Mouse (Mus musculus) heart, embryonic 13.5 days (tissue): Measurements from ENCODE around the gene Kcnc2. TPM values are rescaled to one million over a fixed set of nuclear protein-coding genes. Genes with fewer than 3 reads are reported as not detected.
A peak's percentile ranks its signal among the peaks of the same experiment; 100 is the strongest.

Experiments used
- ATAC-seq: fragments of 200-750 bp; cut with Nextera tagmentation; 2 replicates; pipeline ENCODE4 v1.8.0; 2017; ENCODE audit warnings: moderate TSS enrichment; ENCODE audit not compliant: insufficient number of reproducible peaks, low FRiP score, low TSS enrichment; ENCODE audit errors: extremely low read depth
- H3K27ac ChIP-seq: fragments of 300-500 bp; sonication (generic); replicated peaks from 2 replicates; pipeline ENCODE4 v1.5.1; 2015; ENCODE audit warnings: moderate library complexity, mild to moderate bottlenecking, inconsistent platforms
- H3K27me3 ChIP-seq: fragments of 300-500 bp; sonication (generic); replicated peaks from 2 replicates; pipeline ENCODE4 v1.6.1; 2015; ENCODE audit warnings: mild to moderate bottlenecking, inconsistent platforms
- H3K36me3 ChIP-seq: fragments of 300-500 bp; sonication (generic); 2 replicates; pipeline ENCODE4 v1.6.1; 2015; ENCODE audit warnings: mild to moderate bottlenecking, inconsistent platforms
- H3K4me1 ChIP-seq: fragments of 300-500 bp; sonication (generic); 2 replicates; pipeline ENCODE4 v1.6.1; 2015; ENCODE audit warnings: inconsistent platforms
- H3K4me2 ChIP-seq: fragments of 300-500 bp; sonication (generic); 2 replicates; pipeline ENCODE4 v1.6.1; 2015; ENCODE audit warnings: inconsistent platforms, mild to moderate bottlenecking, moderate library complexity
- H3K4me3 ChIP-seq: fragments of 300-500 bp; sonication (generic); 2 replicates; pipeline ENCODE4 v1.5.1; 2015; ENCODE audit warnings: moderate library complexity, mild to moderate bottlenecking, inconsistent platforms
- H3K9ac ChIP-seq: fragments of 300-500 bp; sonication (generic); 2 replicates; pipeline ENCODE4 v1.6.1; 2015; ENCODE audit warnings: inconsistent platforms, mild to moderate bottlenecking, moderate library complexity
- H3K9me3 ChIP-seq: fragments of 300-500 bp; sonication (generic); 2 replicates; pipeline ENCODE4 v1.6.1; 2016; ENCODE audit warnings: inconsistent platforms
- WGBS: fragments of 180-500 bp; shearing (Covaris S2); methylation state at CpG from one replicate; pipeline ENCODE4 v1.1.7; 2015; ENCODE audit warnings: mixed read lengths; 5-methylcytosine and 5-hydroxymethylcytosine counted together
- polyA plus RNA-seq: library from polyadenylated mRNA; unstranded; fragments of >200 nt; fragmentation: Nextera tagmentation; extraction: Ambion mirVana; gene quantifications from 2 replicates; pipeline ENCODE4 v1.2.1, GENCODE M21; 2015

Kcnc2 gene
- polyA plus RNA-seq, 1 experiment from 2014 or later: 1.1 TPM

GRCm38 (mm10) chr10:112277996-112278395 is 7.1 kb downstream of the Kcnc2 start:
- peaks cover 8% of the 10 kb centered on the region for H3K27me3 ChIP-seq
- WGBS: 84% methylated on average over 3 of the region's 3 CpGs
- H3K36me3 ChIP-seq: no peaks in the 10 kb centered on the region
- no peak overlapping the region for H3K4me3 ChIP-seq
- no peak overlapping the region for H3K4me2 ChIP-seq
- no peak overlapping the region for H3K27ac ChIP-seq
- H3K9me3 ChIP-seq: no peaks in the 10 kb centered on the region
- ATAC-seq: no peak
- H3K9ac ChIP-seq: no peak overlapping the region
- no peaks in the 10 kb centered on the region for H3K4me1 ChIP-seq

GRCm38 (mm10) chr10:112315136-112315535 is 44.2 kb downstream of the Kcnc2 start:
- no peaks in the 10 kb centered on the region for H3K27me3 ChIP-seq
- no peaks in the 10 kb centered on the region for H3K4me1 ChIP-seq
- no peaks in the 10 kb centered on the region for H3K9me3 ChIP-seq
- H3K27ac ChIP-seq: no peak overlapping the region
- H3K36me3 ChIP-seq: no peaks in the 10 kb centered on the region
- ATAC-seq: no peak
- H3K9ac ChIP-seq: no peak overlapping the region
- H3K4me2 ChIP-seq: peak overlapping the region; percentile 43
- WGBS: 35% methylated on average over 11 of the region's 11 CpGs
- no peak overlapping the region for H3K4me3 ChIP-seq

GRCm38 (mm10) chr10:112317783-112318182 is 46.9 kb downstream of the Kcnc2 start:
- no peak overlapping the region for H3K4me2 ChIP-seq
- no peaks in the 10 kb centered on the region for H3K4me1 ChIP-seq
- WGBS: 74% methylated on average over 1 of the region's 1 CpGs
- H3K9ac ChIP-seq: no peak overlapping the region
- H3K27me3 ChIP-seq: no peaks in the 10 kb centered on the region
- no peaks in the 10 kb centered on the region for H3K9me3 ChIP-seq
- no peak overlapping the region for H3K27ac ChIP-seq
- H3K36me3 ChIP-seq: no peaks in the 10 kb centered on the region
- no peak overlapping the region for H3K4me3 ChIP-seq
- ATAC-seq: no peak

DNA sequence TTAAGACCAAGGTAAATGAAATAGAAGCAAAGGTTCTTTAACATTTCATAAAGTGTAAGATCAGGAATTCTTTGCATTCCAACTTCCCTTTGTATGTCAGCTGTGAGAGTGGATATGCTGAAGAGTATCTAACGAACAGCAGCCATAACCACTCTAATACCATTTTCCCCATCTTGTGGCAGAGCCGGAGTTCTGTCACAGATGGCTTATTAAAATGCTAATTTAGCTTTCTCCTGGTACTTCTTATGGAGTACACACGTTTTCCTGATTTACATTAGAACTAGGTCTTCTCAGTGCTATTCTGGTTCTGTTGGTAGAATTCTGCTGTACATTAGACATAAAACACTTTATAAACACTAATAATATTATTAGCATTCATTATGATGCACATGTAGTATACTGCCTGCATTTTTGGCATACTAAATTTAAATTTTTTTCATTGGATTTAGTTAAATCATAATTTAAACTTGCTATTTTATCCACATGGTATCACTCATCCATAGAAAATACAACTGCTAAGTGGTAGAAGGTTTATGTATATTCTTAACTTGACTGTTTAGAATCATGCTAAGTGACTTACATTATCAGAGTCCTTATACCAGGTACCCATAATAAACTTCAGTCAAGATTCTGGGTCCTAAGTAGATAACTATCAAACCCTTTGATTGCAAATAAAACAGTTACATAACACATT is 86.9 kb downstream of the Kcnc2 start:
- no peaks in the 10 kb centered on the region for H3K27me3 ChIP-seq
- 66% methylated on average over 3 of the region's 3 CpGs for WGBS
- 0 out of 2 replicates have a peak, but pooled peaks cover 2% of the 10 kb centered on the region for H3K4me1 ChIP-seq
- no peak overlapping the region for H3K4me3 ChIP-seq
- no peak overlapping the region for H3K4me2 ChIP-seq
- H3K27ac ChIP-seq: no peak overlapping the region
- ATAC-seq: no peak
- H3K9me3 ChIP-seq: no peaks in the 10 kb centered on the region
- H3K9ac ChIP-seq: no peak overlapping the region
- H3K36me3 ChIP-seq: no peaks in the 10 kb centered on the region

DNA sequence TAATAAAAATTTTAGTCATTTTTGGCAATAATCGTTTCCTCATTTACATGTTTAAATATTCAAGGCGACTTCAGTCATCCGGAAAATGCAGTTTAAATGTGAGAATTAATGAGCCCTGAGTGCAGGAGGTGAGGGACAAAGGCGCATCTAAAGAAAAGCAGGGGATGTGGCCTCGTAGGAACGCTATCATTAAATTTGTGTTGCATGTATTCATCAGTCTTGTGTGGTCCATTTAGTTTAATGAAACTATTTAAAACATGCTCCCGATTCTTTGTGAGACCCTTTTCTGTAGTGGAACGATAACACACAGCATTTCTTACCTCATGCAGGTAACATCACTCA is 87.4 kb downstream of the Kcnc2 start:
- no peaks in the 10 kb centered on the region for H3K36me3 ChIP-seq
- WGBS: 79% methylated on average over 8 of the region's 8 CpGs
- no peaks in the 10 kb centered on the region for H3K27me3 ChIP-seq
- H3K4me2 ChIP-seq: no peak overlapping the region
- no peaks in the 10 kb centered on the region for H3K9me3 ChIP-seq
- H3K4me1 ChIP-seq: 0 out of 2 replicates have a peak, but pooled peaks cover 2% of the 10 kb centered on the region
- no peak overlapping the region for H3K27ac ChIP-seq
- H3K4me3 ChIP-seq: no peak overlapping the region
- no peak for ATAC-seq
- no peak overlapping the region for H3K9ac ChIP-seq

GRCm38 (mm10) chr10:112360704-112361103 is 89.8 kb downstream of the Kcnc2 start:
- no peak for ATAC-seq

GRCm38 (mm10) chr10:112368369-112368768 is 97.4 kb downstream of the Kcnc2 start:
- Histone ChIP-seq H3K27me3 (no peaks in the 10 kb centered on the region), H3K9ac (no peak overlapping the region), H3K4me3 (no peak overlapping the region), H3K36me3 (no peaks in the 10 kb centered on the region), H3K4me2 (no peak overlapping the region), H3K9me3 (no peaks in the 10 kb centered on the region), H3K27ac (no peak overlapping the region), H3K4me1 (no peaks in the 10 kb centered on the region)
- ATAC-seq: no peak
- WGBS: 53% methylated on average over 3 of the region's 3 CpGs

More at GRCm38 (mm10) chr10:112360704-112361103, 89.8 kb downstream of the Kcnc2 start:
- Histone ChIP-seq H3K36me3 (no peaks in the 10 kb centered on the region), H3K4me1 (0 out of 2 replicates have a peak, but pooled peaks cover 2% of the 10 kb centered on the region), H3K9me3 (no peaks in the 10 kb centered on the region), H3K27ac (no peak overlapping the region), H3K9ac (no peak overlapping the region), H3K4me3 (no peak overlapping the region), H3K27me3 (no peaks in the 10 kb centered on the region), H3K4me2 (no peak overlapping the region)
- 58% methylated on average over 5 of the region's 5 CpGs for WGBS

DNA sequence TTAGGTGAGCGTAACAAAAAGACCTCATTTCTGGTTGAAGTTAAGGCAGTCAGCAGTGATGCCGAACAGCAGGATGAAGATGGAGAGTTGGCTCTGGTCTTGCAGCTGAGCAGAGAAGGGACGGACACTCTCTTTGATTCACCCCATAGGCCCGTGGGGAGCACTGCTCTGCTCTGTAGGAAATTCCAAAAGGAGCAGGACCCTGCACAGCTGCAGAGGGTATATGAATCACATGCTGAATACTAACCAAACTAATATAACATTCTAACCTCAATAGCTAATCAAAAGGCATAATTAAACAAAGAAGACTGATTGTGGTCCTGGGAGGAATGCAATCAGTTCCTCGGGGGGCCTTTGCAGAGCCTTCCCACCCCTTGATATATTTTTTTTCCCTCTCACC is 106.2 kb downstream of the Kcnc2 start:
- Histone ChIP-seq H3K27me3 (no peaks in the 10 kb centered on the region), H3K9me3 (no peaks in the 10 kb centered on the region), H3K36me3 (no peaks in the 10 kb centered on the region), H3K9ac (no peak overlapping the region), H3K4me1 (no peaks in the 10 kb centered on the region), H3K4me2 (no peak overlapping the region), H3K4me3 (no peak overlapping the region), H3K27ac (no peak overlapping the region)
- ATAC-seq: no peak
- WGBS: 70% methylated on average over 5 of the region's 5 CpGs

DNA sequence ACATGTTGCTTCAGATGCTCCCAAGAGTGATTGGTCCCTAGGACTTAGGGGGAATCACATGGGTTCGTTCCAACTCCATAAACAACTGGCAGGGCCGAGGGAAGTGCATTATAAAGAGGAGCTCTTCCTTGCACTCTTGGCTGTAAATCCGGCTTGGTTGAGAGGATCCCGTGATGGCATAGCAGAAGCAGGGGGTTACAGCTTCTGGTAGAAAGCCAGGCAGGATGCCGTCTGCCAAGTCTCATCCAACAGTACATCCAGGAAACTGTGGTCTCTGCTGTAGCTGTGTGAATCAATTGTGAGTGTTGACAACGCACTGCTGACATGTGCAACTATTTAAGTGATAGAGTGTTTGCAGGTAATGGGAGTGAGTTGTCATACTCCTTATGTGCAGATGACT is 107.5 kb downstream of the Kcnc2 start:
- Histone ChIP-seq H3K27ac (no peak overlapping the region), H3K4me3 (no peak overlapping the region), H3K27me3 (no peaks in the 10 kb centered on the region), H3K36me3 (no peaks in the 10 kb centered on the region), H3K4me2 (no peak overlapping the region), H3K4me1 (no peaks in the 10 kb centered on the region), H3K9ac (no peak overlapping the region), H3K9me3 (no peaks in the 10 kb centered on the region)
- WGBS: 51% methylated on average over 6 of the region's 6 CpGs
- ATAC-seq: no peak

GRCm38 (mm10) chr10:112380590-112380989 is 109.7 kb downstream of the Kcnc2 start:
- H3K27ac ChIP-seq: no peak overlapping the region
- no peaks in the 10 kb centered on the region for H3K9me3 ChIP-seq
- H3K27me3 ChIP-seq: no peaks in the 10 kb centered on the region
- no peak overlapping the region for H3K9ac ChIP-seq
- H3K36me3 ChIP-seq: no peaks in the 10 kb centered on the region
- no peak for ATAC-seq
- H3K4me2 ChIP-seq: no peak overlapping the region
- 85% methylated on average over 6 of the region's 6 CpGs for WGBS
- H3K4me1 ChIP-seq: no peaks in the 10 kb centered on the region
- no peak overlapping the region for H3K4me3 ChIP-seq

- H3K27ac ChIP-seq: no peak overlapping the region
- 63% methylated on average over 8 of the region's 8 CpGs for WGBS
- H3K9me3 ChIP-seq: no peaks in the 10 kb centered on the region
- H3K27me3 ChIP-seq: no peaks in the 10 kb centered on the region
- H3K4me3 ChIP-seq: no peak overlapping the region
- no peak overlapping the region for H3K4me2 ChIP-seq
- no peak overlapping the region for H3K9ac ChIP-seq
- ATAC-seq: no peak
- no peaks in the 10 kb centered on the region for H3K4me1 ChIP-seq
- no peaks in the 10 kb centered on the region for H3K36me3 ChIP-seq
Observed at GRCm38 (mm10) chr10:112394399-112394970, 123.6 kb downstream of the Kcnc2 start.

GRCm38 (mm10) chr10:112397194-112397593 is 126.3 kb downstream of the Kcnc2 start:
- 41% methylated on average over 2 of the region's 2 CpGs for WGBS

More at GRCm38 (mm10) chr10:112397194-112397593, 126.3 kb downstream of the Kcnc2 start:
- Histone ChIP-seq H3K4me2 (no peak overlapping the region), H3K36me3 (no peaks in the 10 kb centered on the region), H3K27ac (no peak overlapping the region), H3K9ac (no peak overlapping the region), H3K27me3 (no peaks in the 10 kb centered on the region), H3K4me1 (no peaks in the 10 kb centered on the region; the same call in 1 of the 2 replicates), H3K9me3 (no peaks in the 10 kb centered on the region), H3K4me3 (no peak overlapping the region)
- ATAC-seq: no peak
